Mouse (Mus musculus) heart, embryonic 11.5 days (tissue): ENCODE results near the gene Git1. TPM values are rescaled to one million over a fixed set of nuclear protein-coding genes. Genes with fewer than 3 reads are reported as not detected.

Experiments used
- ATAC-seq: fragments of 200-750 bp; cut with Nextera tagmentation; replicated peaks from 2 replicates; pipeline ENCODE4 v1.8.0; 2017; ENCODE audit warnings: moderate library complexity; ENCODE audit not compliant: insufficient number of reproducible peaks, low FRiP score, low TSS enrichment
- H3K27ac ChIP-seq: fragments of 300-500 bp; sonication (generic); 2 replicates; pipeline ENCODE4 v1.5.1; 2014; ENCODE audit warnings: mild to moderate bottlenecking, low read depth, low read length
- H3K27me3 ChIP-seq: fragments of 300-500 bp; sonication (generic); 2 replicates; pipeline ENCODE4 v1.6.1; 2014; ENCODE audit warnings: mild to moderate bottlenecking, low read length, mixed read lengths; ENCODE audit not compliant: control insufficient read depth, insufficient read depth
- H3K36me3 ChIP-seq: fragments of 300-500 bp; sonication (generic); 2 replicates; pipeline ENCODE4 v1.6.1; 2014; ENCODE audit warnings: mild to moderate bottlenecking, low read length, moderate library complexity, mixed read lengths; ENCODE audit not compliant: control insufficient read depth, insufficient read depth
- H3K4me1 ChIP-seq: fragments of 300-500 bp; sonication (generic); 2 replicates; pipeline ENCODE4 v1.6.1; 2014; ENCODE audit warnings: low read length; ENCODE audit not compliant: control insufficient read depth, insufficient read depth
- H3K4me2 ChIP-seq: fragments of 300-500 bp; sonication (generic); 2 replicates; pipeline ENCODE4 v1.6.1; 2014; ENCODE audit warnings: mild to moderate bottlenecking, moderate library complexity
- H3K4me3 ChIP-seq: fragments of 300-500 bp; sonication (generic); 2 replicates; pipeline ENCODE4 v1.5.1; 2014; ENCODE audit warnings: low read depth, low read length
- H3K9ac ChIP-seq: fragments of 300-500 bp; sonication (generic); 2 replicates; pipeline ENCODE4 v1.6.1; 2014; ENCODE audit warnings: mild to moderate bottlenecking, low read depth, low read length, moderate library complexity
- H3K9me3 ChIP-seq: fragments of 300-500 bp; sonication (generic); replicated peaks from 2 replicates; pipeline ENCODE4 v1.6.1; 2016; ENCODE audit warnings: low read length; ENCODE audit not compliant: control insufficient read depth
- WGBS: fragments of 180-500 bp; shearing (Covaris S2); extraction: QIAGEN DNeasy Blood & Tissue Kit; methylation state at CpG from one replicate; pipeline ENCODE4 v1.1.7; 2014; ENCODE audit not compliant: insufficient replicate concordance; 5-methylcytosine and 5-hydroxymethylcytosine counted together
- polyA plus RNA-seq: library from polyadenylated mRNA; unstranded; fragments of >200 nt; fragmentation: Nextera tagmentation; extraction: Ambion mirVana; gene quantifications from 2 replicates; pipeline ENCODE4 v1.2.1, GENCODE M21; 2014

The Git1 gene
- polyA plus RNA-seq, 1 experiment from 2014 or later = 15.1 TPM

- Histone ChIP-seq H3K4me2 (peak within 1 kb of the TSS; percentile 98), H3K9ac (peak within 1 kb of the TSS; percentile 72), H3K27me3 (peaks cover 21% of the 10 kb centered on the region), H3K9me3 (no peaks in the 10 kb centered on the region), H3K36me3 (no peaks in the 10 kb centered on the region), H3K4me1 (peaks cover 30% of the 10 kb centered on the region), H3K4me3 (peak within 1 kb of the TSS; percentile 73), H3K27ac (peak within 1 kb of the TSS; percentile 59)
- under 1% methylated on average over 69 of the region's 72 CpGs for WGBS
- peak; percentile 65 for ATAC-seq
These were observed 21.7 kb downstream of the Git1 start, which contains the start of gene Abhd15 for GRCm38 (mm10) chr11:77514832-77515636. Gene Abhd15, plus strand, starts transcription at chr11:77515121.

DNA sequence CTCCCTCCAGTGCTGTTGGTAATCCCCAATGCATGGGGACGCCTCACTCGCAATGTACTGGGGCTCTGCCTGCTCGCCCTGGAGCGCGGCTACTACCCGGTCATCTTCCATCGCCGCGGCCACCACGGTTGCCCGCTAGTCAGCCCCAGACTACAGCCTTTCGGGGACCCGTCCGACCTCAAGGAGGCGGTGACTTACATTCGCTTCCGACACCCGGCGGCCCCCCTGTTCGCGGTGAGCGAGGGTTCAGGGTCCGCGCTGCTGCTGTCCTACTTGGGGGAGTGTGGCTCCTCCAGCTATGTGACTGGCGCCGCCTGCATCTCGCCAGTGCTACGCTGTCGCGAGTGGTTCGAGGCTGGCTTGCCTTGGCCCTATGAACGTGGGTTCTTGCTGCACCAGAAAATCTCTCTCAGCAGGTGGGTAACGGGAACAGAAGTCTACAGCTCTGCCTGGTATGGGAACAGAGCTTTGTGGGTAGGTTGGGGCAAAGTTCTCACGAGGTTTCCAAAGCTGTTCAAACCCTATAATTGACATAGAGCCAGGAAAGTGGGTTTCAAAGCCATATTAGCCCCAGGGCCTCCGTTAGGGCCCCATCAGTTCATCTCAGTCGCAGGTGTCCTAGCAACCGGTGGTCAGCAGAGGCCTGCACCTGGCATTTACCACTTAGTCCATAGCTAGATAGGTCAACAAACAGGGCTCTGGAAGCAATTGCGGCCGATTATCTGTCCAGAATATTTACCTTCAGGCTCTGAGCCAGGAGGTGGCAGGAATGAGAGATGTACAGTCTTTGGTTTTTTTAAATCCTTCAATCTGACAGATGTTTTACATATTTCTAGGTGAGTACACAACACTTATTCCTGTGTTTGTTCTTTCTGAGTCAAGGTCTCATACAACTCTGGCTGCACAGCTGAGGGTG lies 22.5 kb downstream of the Git1 start, which contains the start of gene Trp53i13:
Gene Trp53i13, minus strand, starts transcription at position 344 of the 916 bp plus-strand sequence.
- no peak for ATAC-seq
- Histone ChIP-seq H3K36me3 (no peaks in the 10 kb centered on the region), H3K27ac (peak within 1 kb of the TSS; percentile 59)

DNA sequence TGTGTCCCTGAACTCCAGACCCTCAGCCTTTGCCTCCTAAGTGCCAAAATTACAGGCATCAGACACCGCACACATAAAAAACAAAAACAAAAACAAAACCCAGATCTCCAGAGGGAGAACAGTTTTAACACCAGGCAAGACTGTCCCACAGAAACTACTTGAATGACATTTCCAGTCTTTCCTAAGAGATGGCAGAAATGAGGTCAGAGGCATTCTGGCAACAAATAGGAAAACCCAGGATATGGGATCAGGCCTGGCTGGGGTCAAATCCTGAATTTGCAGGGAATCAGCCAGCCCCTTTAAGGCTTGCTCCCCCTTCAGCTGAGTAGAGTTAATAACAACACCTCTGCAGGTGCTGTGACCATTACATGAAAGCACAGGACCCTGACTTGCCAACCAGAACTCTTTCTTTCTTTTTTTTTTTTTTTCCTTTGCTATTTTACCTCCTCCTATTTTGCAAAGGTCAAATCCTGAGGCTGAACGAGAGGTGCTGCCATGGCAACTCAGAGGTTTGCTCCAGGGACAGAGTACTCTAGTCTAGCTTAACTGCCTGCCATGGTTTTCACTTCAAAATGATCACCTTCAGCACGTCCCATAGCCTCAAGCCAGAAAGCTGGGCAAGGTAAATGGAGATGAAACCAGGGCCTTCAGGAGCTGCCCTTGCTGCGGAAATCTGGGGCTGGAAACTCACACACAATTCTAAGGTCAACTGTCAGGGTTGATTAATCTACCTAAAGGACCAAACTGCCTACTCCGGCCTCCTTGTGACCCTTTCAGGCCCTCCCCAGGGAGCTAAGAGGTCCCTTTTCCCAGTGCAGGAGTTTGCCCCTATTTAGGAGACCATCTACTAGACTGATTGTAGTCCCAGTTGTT lies 23.4 kb downstream of the Git1 start:
- Histone ChIP-seq H3K36me3 (no peaks in the 10 kb centered on the region), H3K4me1 (peaks cover 30% of the 10 kb centered on the region), H3K27me3 (peaks cover 21% of the 10 kb centered on the region), H3K4me3 (no peak overlapping the region), H3K27ac (no peak overlapping the region), H3K9ac (no peak overlapping the region), H3K4me2 (no peak overlapping the region), H3K9me3 (no peaks in the 10 kb centered on the region)
- WGBS = 72% methylated on average over 5 of the region's 5 CpGs
- no peak for ATAC-seq

More for the DNA sequence above, 22.5 kb downstream of the Git1 start, which contains the start of gene Trp53i13:
- H3K4me2 ChIP-seq = peak within 1 kb of the TSS; percentile 98
- H3K4me1 ChIP-seq = peaks cover 30% of the 10 kb centered on the region
- H3K4me3 ChIP-seq = peak within 1 kb of the TSS; percentile 73
- H3K27me3 ChIP-seq = peaks cover 21% of the 10 kb centered on the region
- 8% methylated on average over 39 of the region's 39 CpGs for WGBS
- peak within 1 kb of the TSS; percentile 72 for H3K9ac ChIP-seq
- H3K9me3 ChIP-seq = no peaks in the 10 kb centered on the region

DNA sequence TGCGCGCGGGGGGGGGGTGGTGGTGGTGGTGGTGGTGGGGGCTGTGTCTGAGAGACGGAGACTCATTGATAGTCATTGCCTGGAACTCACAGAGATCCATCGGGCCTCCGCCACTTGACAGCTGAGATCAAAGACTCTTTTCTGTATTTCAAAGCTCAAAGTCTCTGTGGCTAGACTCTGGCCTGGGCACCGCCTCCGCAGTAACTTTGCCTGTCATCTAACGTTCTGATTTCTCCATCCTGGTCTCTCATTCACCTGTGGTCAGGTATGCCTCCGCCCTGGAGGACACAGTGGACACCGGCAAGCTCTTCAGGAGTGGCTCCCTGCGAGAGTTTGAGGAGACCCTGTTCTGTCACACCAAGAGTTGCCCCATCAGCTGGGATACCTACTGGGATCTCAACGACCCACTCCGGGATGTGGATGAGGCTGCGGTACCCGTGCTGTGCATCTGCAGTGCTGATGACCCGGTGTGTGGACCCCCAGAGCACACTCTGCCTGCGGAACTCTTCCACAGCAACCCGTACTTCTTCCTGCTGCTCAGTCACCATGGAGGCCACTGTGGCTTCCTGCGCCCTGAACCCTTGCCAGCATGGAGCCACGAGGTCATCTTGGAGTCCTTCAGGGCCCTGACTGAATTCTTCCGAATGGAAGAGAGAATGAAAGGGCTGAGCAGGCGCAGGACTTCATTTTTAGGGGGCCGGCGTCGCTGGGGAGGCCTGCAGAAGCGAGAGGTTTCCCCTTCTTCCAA lies 24.9 kb downstream of the Git1 start:
- Histone ChIP-seq H3K36me3 (no peaks in the 10 kb centered on the region), H3K9me3 (no peaks in the 10 kb centered on the region), H3K27ac (no peak overlapping the region), H3K4me3 (no peak overlapping the region), H3K4me1 (peaks cover 25% of the 10 kb centered on the region), H3K9ac (no peak overlapping the region), H3K27me3 (peaks cover 21% of the 10 kb centered on the region), H3K4me2 (no peak overlapping the region)
- ATAC-seq = no peak
- WGBS = 76% methylated on average over 27 of the region's 27 CpGs

DNA sequence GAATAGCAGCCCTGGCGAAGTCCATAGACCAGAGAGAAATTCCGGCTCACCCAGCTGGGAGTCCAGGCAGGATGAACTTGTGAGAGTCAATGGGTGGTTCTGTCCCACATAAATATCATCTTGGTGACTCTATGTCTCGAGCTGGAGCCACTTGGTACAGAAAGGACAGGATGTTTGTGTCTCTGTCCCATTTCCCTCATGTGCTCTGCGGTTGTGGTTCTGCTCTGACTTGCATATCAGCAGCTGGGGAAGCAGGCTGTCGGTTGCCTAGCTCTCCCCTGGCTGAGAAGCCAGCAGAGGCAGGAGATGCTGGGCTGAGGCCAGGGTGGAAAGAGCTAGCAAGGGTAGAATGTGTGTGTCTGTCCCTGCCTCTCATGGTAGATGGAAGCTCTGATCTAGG lies 25.7 kb downstream of the Git1 start, which contains the start of gene Gm10392:
Gene Gm10392, minus strand, starts transcription at position 156 of the 400 bp plus-strand sequence.
- Histone ChIP-seq H3K27ac (no peak within 1 kb of the TSS), H3K27me3 (peaks cover 21% of the 10 kb centered on the region), H3K4me2 (no peak within 1 kb of the TSS), H3K9ac (no peak within 1 kb of the TSS), H3K4me3 (no peak within 1 kb of the TSS), H3K36me3 (no peaks in the 10 kb centered on the region), H3K9me3 (no peaks in the 10 kb centered on the region), H3K4me1 (peaks cover 20% of the 10 kb centered on the region)
- no peak for ATAC-seq
- WGBS = 56% methylated on average over 5 of the region's 5 CpGs

DNA sequence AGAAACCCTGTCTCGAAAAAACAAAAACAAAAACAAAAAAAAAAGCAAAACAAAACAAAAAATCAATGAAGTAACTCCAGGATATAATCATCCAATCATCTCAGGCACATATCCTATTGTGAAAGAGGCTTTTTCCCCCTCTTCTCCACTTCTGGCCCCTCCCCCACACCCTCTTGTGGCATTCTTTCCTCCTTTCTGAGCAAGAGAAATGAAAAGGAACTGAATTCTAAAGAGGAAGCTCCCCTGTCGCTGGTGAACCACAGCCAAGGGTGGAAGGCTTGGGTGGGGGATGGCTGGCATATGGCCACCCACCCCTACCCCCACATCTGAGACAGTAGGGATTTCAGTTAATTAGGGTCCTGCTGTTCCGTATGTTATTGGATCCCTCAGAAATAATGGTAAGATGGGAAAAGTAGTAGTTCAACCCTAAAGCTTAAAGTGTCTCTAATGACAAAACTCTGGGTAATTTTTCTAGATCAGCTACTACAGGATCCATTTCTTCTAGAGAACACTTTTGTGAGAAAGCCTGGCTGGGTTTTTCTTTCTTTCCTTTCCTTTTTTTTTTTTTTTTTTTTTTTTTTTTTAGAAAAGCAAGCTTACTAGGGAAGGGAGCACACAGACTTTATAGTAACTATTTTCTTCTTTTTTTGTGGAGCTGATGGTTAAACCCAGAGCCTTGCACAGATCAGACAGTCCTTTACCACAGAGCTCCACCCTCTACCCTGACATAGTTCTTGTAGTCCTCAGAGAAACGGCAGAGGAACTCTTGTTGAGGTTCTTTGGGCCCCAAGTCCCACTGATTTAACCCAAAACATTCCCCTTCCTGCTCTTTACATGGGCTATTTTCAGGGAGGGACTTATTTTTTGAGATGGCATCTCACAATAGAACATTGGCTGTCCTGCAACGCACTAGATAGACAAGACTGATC lies 27.5 kb downstream of the Git1 start:
- WGBS = 53% methylated on average over 5 of the region's 5 CpGs
- peaks cover 16% of the 10 kb centered on the region for H3K27me3 ChIP-seq
- H3K4me3 ChIP-seq = no peak overlapping the region
- no peaks in the 10 kb centered on the region for H3K9me3 ChIP-seq
- no peak for ATAC-seq
- H3K9ac ChIP-seq = no peak overlapping the region
- peaks cover 3% of the 10 kb centered on the region; the same call in 1 of the 2 replicates for H3K4me1 ChIP-seq
- H3K27ac ChIP-seq = no peak overlapping the region
- no peak overlapping the region for H3K4me2 ChIP-seq
- H3K36me3 ChIP-seq = no peaks in the 10 kb centered on the region
